Mouse (Mus musculus) stomach, embryonic 16.5 days (tissue): ENCODE data around the gene Sbsn. TPM values are rescaled to one million over a fixed set of nuclear protein-coding genes. Genes with fewer than 3 reads are reported as not detected.

Source experiments
- ATAC-seq: fragments of 200-750 bp; cut with Nextera tagmentation; 2 replicates; pipeline ENCODE4 v1.8.0; 2017; ENCODE audit warnings: moderate number of reproducible peaks, moderate TSS enrichment; ENCODE audit not compliant: insufficient read depth, low FRiP score
- H3K27ac ChIP-seq: fragments of 300-500 bp; sonication (generic); 2 replicates; pipeline ENCODE4 v1.5.1; 2014; ENCODE audit warnings: low read length
- H3K27me3 ChIP-seq: fragments of 300-500 bp; sonication (generic); 2 replicates; pipeline ENCODE4 v1.6.1; 2014; ENCODE audit warnings: low read length, control low read depth, mixed read lengths; ENCODE audit not compliant: control insufficient read depth, insufficient read depth
- H3K36me3 ChIP-seq: fragments of 300-500 bp; sonication (generic); 2 replicates; pipeline ENCODE4 v1.6.1; 2014; ENCODE audit warnings: low read length; ENCODE audit not compliant: control insufficient read depth, insufficient read depth
- H3K4me1 ChIP-seq: fragments of 300-500 bp; sonication (generic); 2 replicates; pipeline ENCODE4 v1.6.1; 2014; ENCODE audit warnings: low read length, control low read depth, mixed read lengths; ENCODE audit not compliant: control insufficient read depth, insufficient read depth
- H3K4me2 ChIP-seq: fragments of 300-500 bp; sonication (generic); 2 replicates; pipeline ENCODE4 v1.6.1; 2014; ENCODE audit warnings: low read depth, low read length, mixed read lengths
- H3K4me3 ChIP-seq: fragments of 300-500 bp; sonication (generic); replicated peaks from 2 replicates; pipeline ENCODE4 v1.5.1; 2014; ENCODE audit warnings: mild to moderate bottlenecking, low read length
- H3K9ac ChIP-seq: fragments of 300-500 bp; sonication (generic); 2 replicates; pipeline ENCODE4 v1.6.1; 2014; ENCODE audit warnings: low read length
- H3K9me3 ChIP-seq: fragments of 300-500 bp; sonication (generic); replicated peaks from 2 replicates; pipeline ENCODE4 v1.6.1; 2016; ENCODE audit warnings: low read length, control low read depth; ENCODE audit not compliant: control insufficient read depth
- WGBS: fragments of 180-500 bp; shearing (Covaris S2); extraction: QIAGEN DNeasy Blood & Tissue Kit; methylation state at CpG from one replicate; pipeline ENCODE4 v1.1.7; 2014; 5-methylcytosine and 5-hydroxymethylcytosine counted together
- polyA plus RNA-seq: library from polyadenylated mRNA; unstranded; fragments of >200 nt; fragmentation: Nextera tagmentation; extraction: Ambion mirVana; gene quantifications from 2 replicates; pipeline ENCODE4 v1.2.1, GENCODE M21; 2015

Gene Sbsn
- polyA plus RNA-seq, 1 experiment from 2014 or later: 62.5 TPM

- Histone ChIP-seq H3K27ac (no peak overlapping the region), H3K9ac (no peak overlapping the region), H3K4me2 (no peak overlapping the region), H3K27me3 (no peaks in the 10 kb centered on the region), H3K9me3 (no peaks in the 10 kb centered on the region; the same call in 1 of the 2 replicates), H3K4me1 (no peaks in the 10 kb centered on the region), H3K4me3 (no peak overlapping the region), H3K36me3 (0 out of 2 replicates have a peak, but pooled peaks cover 6% of the 10 kb centered on the region)
- 26% methylated on average over 4 of the region's 4 CpGs for WGBS
- 0 out of 2 replicates have a peak, but pooled peaks have one; percentile 38 for ATAC-seq
Measured at GRCm38 (mm10) chr7:30744022-30744598, 7.2 kb upstream of the Sbsn start.

- H3K4me2 ChIP-seq: no peak overlapping the region
- H3K27ac ChIP-seq: peak overlapping the region; percentile 49; the same call in 1 of the 2 replicates
- H3K4me1 ChIP-seq: no peaks in the 10 kb centered on the region
- H3K9me3 ChIP-seq: no peaks in the 10 kb centered on the region; the same call in 1 of the 2 replicates
- no peak overlapping the region for H3K4me3 ChIP-seq
- H3K9ac ChIP-seq: no peak overlapping the region
- WGBS: 74% methylated on average over 7 of the region's 7 CpGs
- no peaks in the 10 kb centered on the region for H3K27me3 ChIP-seq
- H3K36me3 ChIP-seq: no peaks in the 10 kb centered on the region
- no peak for ATAC-seq
Measured at GRCm38 (mm10) chr7:30747525-30748204, 3.6 kb upstream of the Sbsn start.

DNA sequence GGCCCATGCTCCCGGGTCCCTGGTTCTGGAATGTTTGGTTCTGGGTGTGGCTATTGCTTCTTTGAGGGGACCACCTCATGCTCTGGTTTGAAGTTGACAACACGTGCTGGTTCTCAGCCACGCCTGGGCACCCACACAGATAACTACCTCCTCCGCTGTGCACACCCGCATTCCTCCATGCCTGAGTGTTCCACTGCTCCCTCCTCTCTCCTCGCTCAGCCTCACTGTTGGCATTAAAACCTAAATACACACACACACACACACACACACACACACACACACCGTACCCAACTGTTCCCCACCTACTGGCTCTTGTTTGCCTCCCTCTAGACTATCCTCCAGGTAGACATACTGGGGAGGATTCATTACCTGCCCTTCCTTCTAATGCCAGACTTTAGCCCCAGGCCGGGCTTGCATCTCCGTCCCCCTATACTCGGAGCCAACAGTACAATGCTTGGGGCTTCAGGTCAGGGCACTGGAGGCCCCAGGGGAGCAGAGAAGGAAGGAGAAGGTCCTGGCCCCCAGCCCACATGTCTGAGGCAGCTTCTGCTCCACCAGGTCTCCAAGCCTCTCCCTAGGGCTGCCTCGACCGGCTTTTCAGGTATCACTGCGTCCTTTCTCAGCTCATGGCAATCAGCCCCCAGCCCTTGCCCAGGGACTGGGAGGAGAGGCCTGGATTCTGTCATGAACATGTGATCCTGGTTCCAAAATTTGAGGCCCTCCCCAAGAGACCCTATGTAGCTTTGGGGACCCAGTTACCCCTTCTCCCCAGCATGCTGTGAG, 1.3 kb upstream of the Sbsn start:
- Histone ChIP-seq H3K9ac (peak overlapping the region; percentile 54; the same call in 1 of the 2 replicates), H3K9me3 (peaks cover 7% of the 10 kb centered on the region; the same call in 1 of the 2 replicates), H3K4me2 (no peak overlapping the region), H3K27me3 (no peaks in the 10 kb centered on the region), H3K4me3 (no peak overlapping the region), H3K4me1 (no peaks in the 10 kb centered on the region), H3K27ac (peak overlapping the region; percentile 77), H3K36me3 (peaks cover 7% of the 10 kb centered on the region; the same call in 1 of the 2 replicates)
- 68% methylated on average over 13 of the region's 13 CpGs for WGBS
- ATAC-seq: peak; percentile 76; the same call in 1 of the 2 replicates

DNA sequence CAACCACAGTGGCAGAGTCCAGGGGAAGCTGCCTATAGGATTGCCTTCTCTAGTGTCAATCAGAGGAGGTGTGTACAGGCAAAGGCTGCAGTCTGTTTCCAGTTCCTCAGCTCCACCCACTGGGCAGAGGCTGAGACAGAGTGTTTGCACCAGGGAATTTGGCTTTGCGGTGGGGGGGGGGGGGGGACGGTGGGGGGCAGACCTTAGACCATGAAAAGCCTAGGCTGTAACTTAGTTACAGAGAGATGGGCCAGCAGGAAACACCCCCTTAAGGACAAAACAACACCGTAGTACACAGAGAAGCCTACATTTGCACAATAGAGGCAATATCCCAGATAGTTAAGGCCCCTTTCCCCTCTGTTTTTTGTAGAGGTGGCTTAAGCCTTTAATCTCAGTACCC, 5.7 kb downstream of the Sbsn start:
- 73% methylated on average over 3 of the region's 3 CpGs for WGBS
- Histone ChIP-seq H3K27ac (no peak overlapping the region), H3K9me3 (peaks cover 9% of the 10 kb centered on the region; the same call in 1 of the 2 replicates), H3K36me3 (peaks cover 8% of the 10 kb centered on the region; the same call in 1 of the 2 replicates), H3K4me2 (no peak overlapping the region), H3K4me3 (no peak overlapping the region), H3K4me1 (0 out of 2 replicates have a peak, but pooled peaks cover 3% of the 10 kb centered on the region), H3K9ac (no peak overlapping the region), H3K27me3 (no peaks in the 10 kb centered on the region)
- ATAC-seq: no peak

DNA sequence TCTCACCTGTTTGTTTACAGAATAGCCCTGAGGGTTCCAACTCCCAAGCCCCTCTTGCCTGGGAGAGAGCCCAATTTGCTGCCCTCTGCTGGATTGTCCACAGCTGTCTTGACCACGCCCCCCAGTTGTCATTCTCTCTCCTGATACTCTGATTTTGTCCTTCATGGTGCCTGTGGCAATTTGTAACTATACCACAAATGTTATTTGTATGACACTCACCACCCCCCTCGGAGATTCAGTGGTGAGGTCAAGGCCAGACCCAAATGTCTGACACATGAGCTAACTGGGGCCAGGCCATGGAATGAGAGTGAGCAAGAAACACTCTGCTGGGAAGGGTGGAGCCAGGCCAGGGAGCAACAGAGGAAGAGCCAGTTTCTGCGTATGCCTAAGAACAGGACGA, 7.6 kb downstream of the Sbsn start:
- H3K4me1 ChIP-seq: 0 out of 2 replicates have a peak, but pooled peaks cover 3% of the 10 kb centered on the region
- WGBS: 20% methylated on average over 4 of the region's 4 CpGs
- H3K9ac ChIP-seq: no peak overlapping the region
- no peak overlapping the region for H3K4me3 ChIP-seq
- H3K27me3 ChIP-seq: no peaks in the 10 kb centered on the region
- no peak overlapping the region for H3K4me2 ChIP-seq
- H3K9me3 ChIP-seq: peaks cover 9% of the 10 kb centered on the region; the same call in 1 of the 2 replicates
- peak; percentile 14; the same call in 1 of the 2 replicates for ATAC-seq
- H3K27ac ChIP-seq: peak overlapping the region; percentile 49; the same call in 1 of the 2 replicates
- H3K36me3 ChIP-seq: peaks cover 8% of the 10 kb centered on the region; the same call in 1 of the 2 replicates

DNA sequence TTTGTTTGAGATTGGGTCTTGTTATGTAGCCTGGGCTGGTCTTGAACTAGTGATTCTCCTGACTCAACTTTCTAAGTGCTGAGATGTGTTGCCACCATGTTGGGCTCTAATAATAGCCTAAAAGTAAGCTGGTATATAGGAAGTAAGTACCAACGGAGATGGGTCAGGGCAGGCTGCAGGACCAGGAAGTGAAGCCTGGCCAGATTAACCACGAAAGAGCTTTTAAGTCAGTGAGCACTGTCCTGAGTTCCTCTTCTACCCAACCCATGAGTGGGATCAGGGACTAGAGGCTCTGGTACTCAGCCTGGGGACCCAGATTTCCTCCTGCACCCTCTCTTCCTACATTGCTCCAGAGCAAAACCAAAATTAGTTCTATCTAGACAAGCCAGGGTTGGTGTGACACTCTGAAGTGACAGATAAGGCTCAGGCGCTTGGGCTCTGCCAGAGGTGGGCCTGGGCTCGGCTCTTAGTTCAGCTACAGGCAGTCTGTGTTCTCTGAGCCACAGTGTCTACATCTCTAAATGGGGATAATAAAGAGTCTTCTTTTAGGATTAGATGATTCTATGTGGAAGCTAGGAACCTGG, 10.6 kb downstream of the Sbsn start:
- no peak overlapping the region for H3K9ac ChIP-seq
- H3K4me2 ChIP-seq: no peak overlapping the region
- no peaks in the 10 kb centered on the region for H3K36me3 ChIP-seq
- H3K4me1 ChIP-seq: 0 out of 2 replicates have a peak, but pooled peaks cover 3% of the 10 kb centered on the region
- H3K27me3 ChIP-seq: no peaks in the 10 kb centered on the region
- H3K4me3 ChIP-seq: no peak overlapping the region
- H3K9me3 ChIP-seq: no peaks in the 10 kb centered on the region
- ATAC-seq: no peak
- no peak overlapping the region for H3K27ac ChIP-seq
- WGBS: 67% methylated on average over 4 of the region's 4 CpGs

GRCm38 (mm10) chr7:30763456-30763855, 12.2 kb downstream of the Sbsn start, which contains the start of gene Dmkn:
Gene Dmkn (plus strand): TSS chr7:30763756.
- Histone ChIP-seq H3K4me1 (0 out of 2 replicates have a peak, but pooled peaks cover 3% of the 10 kb centered on the region), H3K27ac (peak within 1 kb of the TSS; percentile 46; the same call in 1 of the 2 replicates), H3K4me3 (no peak within 1 kb of the TSS), H3K4me2 (no peak within 1 kb of the TSS), H3K9me3 (no peaks in the 10 kb centered on the region), H3K27me3 (no peaks in the 10 kb centered on the region), H3K9ac (no peak within 1 kb of the TSS; the same call in 1 of the 2 replicates), H3K36me3 (no peaks in the 10 kb centered on the region)
- peak; percentile 32; the same call in 1 of the 2 replicates for ATAC-seq
- WGBS: 57% methylated on average over 5 of the region's 5 CpGs

GRCm38 (mm10) chr7:30765173-30765572, 13.9 kb downstream of the Sbsn start:
- ATAC-seq: no peak
- WGBS: 37% methylated on average over 11 of the region's 11 CpGs
- Histone ChIP-seq H3K27ac (no peak overlapping the region), H3K4me2 (no peak overlapping the region), H3K27me3 (no peaks in the 10 kb centered on the region), H3K9ac (no peak overlapping the region), H3K4me3 (no peak overlapping the region), H3K9me3 (no peaks in the 10 kb centered on the region), H3K36me3 (no peaks in the 10 kb centered on the region), H3K4me1 (no peaks in the 10 kb centered on the region)
